Mouse (Mus musculus) stomach, embryonic 15.5 days (tissue): ENCODE data around the gene Myo10. TPM values are rescaled to one million over a fixed set of nuclear protein-coding genes. Genes with fewer than 3 reads are reported as not detected.

ENCODE experiments used
- ATAC-seq: fragments of 200-750 bp; cut with Nextera tagmentation; 2 replicates; pipeline ENCODE4 v1.8.0; 2017; ENCODE audit warnings: low read depth, moderate number of reproducible peaks, moderate TSS enrichment; ENCODE audit not compliant: insufficient read depth, low FRiP score
- H3K27ac ChIP-seq: fragments of 300-500 bp; sonication (generic); 2 replicates; pipeline ENCODE4 v1.5.1; 2015; ENCODE audit warnings: mild to moderate bottlenecking, inconsistent platforms
- H3K27me3 ChIP-seq: fragments of 300-500 bp; sonication (generic); replicated peaks from 2 replicates; pipeline ENCODE4 v1.6.1; 2015; ENCODE audit warnings: inconsistent platforms
- H3K36me3 ChIP-seq: fragments of 300-500 bp; sonication (generic); 2 replicates; pipeline ENCODE4 v1.6.1; 2015; ENCODE audit warnings: inconsistent platforms
- H3K4me1 ChIP-seq: fragments of 300-500 bp; sonication (generic); 2 replicates; pipeline ENCODE4 v1.6.1; 2015; ENCODE audit warnings: inconsistent platforms
- H3K4me2 ChIP-seq: fragments of 300-500 bp; sonication (generic); 2 replicates; pipeline ENCODE4 v1.6.1; 2015; ENCODE audit warnings: mild to moderate bottlenecking, inconsistent platforms
- H3K4me3 ChIP-seq: fragments of 300-500 bp; sonication (generic); replicated peaks from 2 replicates; pipeline ENCODE4 v1.5.1; 2015; ENCODE audit warnings: inconsistent platforms
- H3K9ac ChIP-seq: fragments of 300-500 bp; sonication (generic); 2 replicates; pipeline ENCODE4 v1.6.1; 2015; ENCODE audit warnings: inconsistent platforms
- H3K9me3 ChIP-seq: fragments of 300-500 bp; sonication (generic); 2 replicates; pipeline ENCODE4 v1.6.1; 2016; ENCODE audit warnings: inconsistent platforms
- WGBS: fragments of 180-500 bp; shearing (Covaris S2); methylation state at CpG from one replicate; pipeline ENCODE4 v1.1.7; 2015; 5-methylcytosine and 5-hydroxymethylcytosine counted together
- polyA plus RNA-seq: library from polyadenylated mRNA; unstranded; fragments of >200 nt; fragmentation: Nextera tagmentation; extraction: Ambion mirVana; gene quantifications from 2 replicates; pipeline ENCODE4 v1.2.1, GENCODE M21; 2015

The Myo10 gene
- polyA plus RNA-seq, 1 experiment from 2014 or later, result 32.4 TPM

GRCm38 (mm10) chr15:25843086-25843991 is 221.0 kb downstream of the Myo10 start, which contains the start of gene Retreg1:
Gene Retreg1 (plus strand): TSS chr15:25843180.
- under 1% methylated on average over 61 of the region's 72 CpGs for WGBS
- ATAC-seq, result peak; percentile 90

GRCm38 (mm10) chr15:25844013-25844570 is 221.8 kb downstream of the Myo10 start:
- Histone ChIP-seq H3K27me3 (no peaks in the 10 kb centered on the region; the same call in 1 of the 2 replicates), H3K27ac (no peak overlapping the region), H3K4me3 (peak overlapping the region; percentile 76), H3K9me3 (no peaks in the 10 kb centered on the region), H3K9ac (no peak overlapping the region), H3K4me1 (peaks cover 13% of the 10 kb centered on the region; the same call in 1 of the 2 replicates), H3K36me3 (no peaks in the 10 kb centered on the region), H3K4me2 (peak overlapping the region; percentile 93)
- 23% methylated on average over 11 of the region's 11 CpGs for WGBS
- ATAC-seq, result no peak

More at GRCm38 (mm10) chr15:25843086-25843991, 221.0 kb downstream of the Myo10 start, which contains the start of gene Retreg1:
- H3K27me3 ChIP-seq, result no peaks in the 10 kb centered on the region; the same call in 1 of the 2 replicates
- H3K4me2 ChIP-seq, result peak within 1 kb of the TSS; percentile 93
- H3K9me3 ChIP-seq, result no peaks in the 10 kb centered on the region
- peak within 1 kb of the TSS; percentile 49 for H3K9ac ChIP-seq
- H3K4me1 ChIP-seq, result peaks cover 13% of the 10 kb centered on the region; the same call in 1 of the 2 replicates
- peak within 1 kb of the TSS; percentile 76 for H3K4me3 ChIP-seq
- peak within 1 kb of the TSS; percentile 44; the same call in 1 of the 2 replicates for H3K27ac ChIP-seq
- no peaks in the 10 kb centered on the region for H3K36me3 ChIP-seq

GRCm38 (mm10) chr15:25844771-25845170 is 222.4 kb downstream of the Myo10 start:
- 55% methylated on average over 4 of the region's 4 CpGs for WGBS
- Histone ChIP-seq H3K36me3 (no peaks in the 10 kb centered on the region), H3K9ac (no peak overlapping the region), H3K27ac (no peak overlapping the region), H3K4me3 (no peak overlapping the region), H3K9me3 (no peaks in the 10 kb centered on the region), H3K27me3 (no peaks in the 10 kb centered on the region; the same call in 1 of the 2 replicates), H3K4me1 (peaks cover 13% of the 10 kb centered on the region; the same call in 1 of the 2 replicates), H3K4me2 (no peak overlapping the region)
- ATAC-seq, result no peak

GRCm38 (mm10) chr15:25847576-25848168 is 225.3 kb downstream of the Myo10 start:
- Histone ChIP-seq H3K9me3 (no peaks in the 10 kb centered on the region), H3K27ac (no peak overlapping the region), H3K4me3 (no peak overlapping the region), H3K9ac (no peak overlapping the region), H3K36me3 (no peaks in the 10 kb centered on the region), H3K27me3 (no peaks in the 10 kb centered on the region; the same call in 1 of the 2 replicates), H3K4me2 (no peak overlapping the region), H3K4me1 (peaks cover 9% of the 10 kb centered on the region; the same call in 1 of the 2 replicates)
- ATAC-seq, result no peak
- WGBS, result 87% methylated on average over 1 of the region's 1 CpGs

- no peak for ATAC-seq
- Histone ChIP-seq H3K27ac (no peak overlapping the region), H3K9me3 (no peaks in the 10 kb centered on the region), H3K9ac (no peak overlapping the region), H3K27me3 (no peaks in the 10 kb centered on the region), H3K4me2 (no peak overlapping the region), H3K36me3 (no peaks in the 10 kb centered on the region), H3K4me3 (no peak overlapping the region), H3K4me1 (no peaks in the 10 kb centered on the region)
- 70% methylated on average over 9 of the region's 11 CpGs for WGBS
Measured at GRCm38 (mm10) chr15:25850552-25850951, 228.2 kb downstream of the Myo10 start.

- no peak overlapping the region for H3K27ac ChIP-seq
- no peaks in the 10 kb centered on the region for H3K36me3 ChIP-seq
- H3K9ac ChIP-seq, result no peak overlapping the region
- H3K9me3 ChIP-seq, result no peaks in the 10 kb centered on the region
- WGBS, result 65% methylated on average over 18 of the region's 18 CpGs
- no peaks in the 10 kb centered on the region for H3K4me1 ChIP-seq
- H3K4me3 ChIP-seq, result no peak overlapping the region
- no peak overlapping the region for H3K4me2 ChIP-seq
- no peaks in the 10 kb centered on the region for H3K27me3 ChIP-seq
- ATAC-seq, result no peak
Measured at GRCm38 (mm10) chr15:25854270-25854904, 232.1 kb downstream of the Myo10 start.

- no peak for ATAC-seq
- H3K9me3 ChIP-seq, result no peaks in the 10 kb centered on the region
- H3K36me3 ChIP-seq, result no peaks in the 10 kb centered on the region
- H3K9ac ChIP-seq, result no peak overlapping the region
- H3K4me2 ChIP-seq, result no peak overlapping the region
- H3K4me3 ChIP-seq, result no peak overlapping the region
- no peak overlapping the region for H3K27ac ChIP-seq
- no peaks in the 10 kb centered on the region for H3K27me3 ChIP-seq
- WGBS, result 52% methylated on average over 12 of the region's 12 CpGs
- H3K4me1 ChIP-seq, result no peaks in the 10 kb centered on the region
Measured at GRCm38 (mm10) chr15:25858611-25859058, 236.3 kb downstream of the Myo10 start.

GRCm38 (mm10) chr15:25859469-25859868 is 237.1 kb downstream of the Myo10 start:
- no peaks in the 10 kb centered on the region for H3K9me3 ChIP-seq
- WGBS, result 47% methylated on average over 3 of the region's 3 CpGs
- no peak overlapping the region for H3K27ac ChIP-seq
- H3K4me2 ChIP-seq, result no peak overlapping the region
- H3K4me3 ChIP-seq, result no peak overlapping the region
- H3K27me3 ChIP-seq, result no peaks in the 10 kb centered on the region
- H3K4me1 ChIP-seq, result no peaks in the 10 kb centered on the region
- no peak overlapping the region for H3K9ac ChIP-seq
- ATAC-seq, result no peak
- H3K36me3 ChIP-seq, result no peaks in the 10 kb centered on the region

GRCm38 (mm10) chr15:25861900-25862299 is 239.6 kb downstream of the Myo10 start:
- 85% methylated on average over 7 of the region's 7 CpGs for WGBS
- Histone ChIP-seq H3K4me3 (no peak overlapping the region), H3K4me2 (no peak overlapping the region), H3K27ac (no peak overlapping the region), H3K9me3 (no peaks in the 10 kb centered on the region), H3K36me3 (no peaks in the 10 kb centered on the region), H3K9ac (no peak overlapping the region), H3K27me3 (no peaks in the 10 kb centered on the region), H3K4me1 (no peaks in the 10 kb centered on the region)
- ATAC-seq, result no peak
